Mouse (Mus musculus) embryo, embryonic 11.5 days (tissue): Measurements from ENCODE around the gene Gm10842.
"Not testable (repeated sequence)": the region's sequence is repeated elsewhere in the genome, so short reads cannot be mapped to it uniquely, and the experiment has no call there.

Experiments used
- DNase-seq: peaks from one replicate; pipeline ENCODE4 v3.0.0-alpha.2; 2012; ENCODE audit warnings: low read depth, low spot score

Gene Gm10842

GRCm38 (mm10) chr11:105146593-105146992 lies at the start of gene Gm10842:
Gm10842 (plus strand) TSS chr11:105146893.
- no peak for DNase-seq

- not testable (repeated sequence) for DNase-seq
These were observed 34.2 kb upstream of the Gm10842 start for GRCm38 (mm10) chr11:105112448-105112847.

- no peak for DNase-seq
These were observed 28.9 kb upstream of the Gm10842 start for GRCm38 (mm10) chr11:105117814-105118213.

- no peak for DNase-seq
These were observed 26.1 kb upstream of the Gm10842 start for GRCm38 (mm10) chr11:105120551-105121061.

GRCm38 (mm10) chr11:105121792-105122191 lies 24.9 kb upstream of the Gm10842 start:
- DNase-seq, result not testable (repeated sequence)

GRCm38 (mm10) chr11:105123986-105124385 lies 22.7 kb upstream of the Gm10842 start:
- DNase-seq, result peak; percentile 72

- peak; percentile 76 for DNase-seq
These were observed 20.8 kb upstream of the Gm10842 start, which contains the start of gene Mettl2 for GRCm38 (mm10) chr11:105125735-105126519. Mettl2 (plus strand) TSS chr11:105126425.

- no peak for DNase-seq
These were observed 20.1 kb upstream of the Gm10842 start for GRCm38 (mm10) chr11:105126520-105127029.

- no peak for DNase-seq
These were observed 11.0 kb upstream of the Gm10842 start for GRCm38 (mm10) chr11:105135692-105136091.

GRCm38 (mm10) chr11:105137255-105137654 lies 9.4 kb upstream of the Gm10842 start:
- not testable (repeated sequence) for DNase-seq

- not testable (repeated sequence) for DNase-seq
These were observed 6.2 kb upstream of the Gm10842 start for GRCm38 (mm10) chr11:105140512-105140911.

GRCm38 (mm10) chr11:105141115-105141514 lies 5.6 kb upstream of the Gm10842 start:
- DNase-seq, result no peak

- DNase-seq, result no peak
These were observed 3.1 kb upstream of the Gm10842 start for GRCm38 (mm10) chr11:105143564-105143963.

GRCm38 (mm10) chr11:105144084-105144483 lies 2.6 kb upstream of the Gm10842 start:
- no peak for DNase-seq

- DNase-seq, result no peak
These were observed 2.0 kb upstream of the Gm10842 start for GRCm38 (mm10) chr11:105144508-105145210.

- DNase-seq, result no peak
These were observed 1.5 kb upstream of the Gm10842 start for GRCm38 (mm10) chr11:105145211-105145610.

- DNase-seq, result no peak
These were observed 2.7 kb downstream of the Gm10842 start for GRCm38 (mm10) chr11:105149353-105149752.

GRCm38 (mm10) chr11:105149766-105150165 lies 3.1 kb downstream of the Gm10842 start:
- no peak for DNase-seq

GRCm38 (mm10) chr11:105150691-105151090 lies 4.0 kb downstream of the Gm10842 start:
- DNase-seq, result no peak

GRCm38 (mm10) chr11:105151226-105152016 lies 4.7 kb downstream of the Gm10842 start:
- DNase-seq, result no peak

- DNase-seq, result no peak
These were observed 5.3 kb downstream of the Gm10842 start for GRCm38 (mm10) chr11:105152017-105152300.
